Mouse (Mus musculus) embryonic facial prominence, embryonic 14.5 days (tissue): ENCODE results near the gene Ilf2. TPM values are rescaled to one million over a fixed set of nuclear protein-coding genes. Genes with fewer than 3 reads are reported as not detected.

Source experiments
- ATAC-seq: fragments of 200-750 bp; cut with Nextera tagmentation; 2 replicates; pipeline ENCODE4 v1.8.0; 2017; ENCODE audit warnings: low read depth, moderate number of reproducible peaks, moderate TSS enrichment
- DNase-seq: peaks from one replicate; pipeline ENCODE4 v3.0.0-alpha.2; 2015; ENCODE audit warnings: low spot score
- H3K27ac ChIP-seq: fragments of 300-500 bp; sonication (generic); replicated peaks from 2 replicates; pipeline ENCODE4 v1.5.1; 2014; ENCODE audit warnings: low read depth, mild to moderate bottlenecking, low read length, moderate library complexity
- H3K27me3 ChIP-seq: fragments of 300-500 bp; sonication (generic); replicated peaks from 2 replicates; pipeline ENCODE4 v1.6.1; 2014; ENCODE audit warnings: low read length; ENCODE audit not compliant: control insufficient read depth, insufficient read depth
- H3K36me3 ChIP-seq: fragments of 300-500 bp; sonication (generic); 2 replicates; pipeline ENCODE4 v1.6.1; 2014; ENCODE audit warnings: low read length, mixed read lengths; ENCODE audit not compliant: control insufficient read depth, insufficient read depth
- H3K4me1 ChIP-seq: fragments of 300-500 bp; sonication (generic); 2 replicates; pipeline ENCODE4 v1.6.1; 2014; ENCODE audit warnings: antibody characterized with exemption, low read length; ENCODE audit not compliant: control insufficient read depth, insufficient read depth
- H3K4me2 ChIP-seq: fragments of 300-500 bp; sonication (generic); 2 replicates; pipeline ENCODE4 v1.6.1; 2014; ENCODE audit warnings: low read depth, mild to moderate bottlenecking, low read length, moderate library complexity, mixed read lengths
- H3K4me3 ChIP-seq: fragments of 300-500 bp; sonication (generic); 2 replicates; pipeline ENCODE4 v1.5.1; 2014; ENCODE audit warnings: low read depth, mild to moderate bottlenecking, low read length
- H3K9ac ChIP-seq: fragments of 300-500 bp; sonication (generic); 2 replicates; pipeline ENCODE4 v1.6.1; 2014; ENCODE audit warnings: low read depth, mild to moderate bottlenecking, low read length, moderate library complexity, mixed read lengths
- H3K9me3 ChIP-seq: fragments of 300-500 bp; sonication (generic); 2 replicates; pipeline ENCODE4 v1.6.1; 2016; ENCODE audit warnings: low read length; ENCODE audit not compliant: control insufficient read depth
- WGBS: fragments of 180-500 bp; shearing (Covaris S2); extraction: QIAGEN DNeasy Blood & Tissue Kit; methylation state at CpG from one replicate; pipeline ENCODE4 v1.1.7; 2014; 5-methylcytosine and 5-hydroxymethylcytosine counted together
- polyA plus RNA-seq: library from polyadenylated mRNA; unstranded; fragments of >200 nt; fragmentation: Nextera tagmentation; extraction: Ambion mirVana; gene quantifications from 2 replicates; pipeline ENCODE4 v1.2.1, GENCODE M21; 2014

Gene Ilf2
- polyA plus RNA-seq, 1 experiment from 2014 or later = 137 TPM

DNA sequence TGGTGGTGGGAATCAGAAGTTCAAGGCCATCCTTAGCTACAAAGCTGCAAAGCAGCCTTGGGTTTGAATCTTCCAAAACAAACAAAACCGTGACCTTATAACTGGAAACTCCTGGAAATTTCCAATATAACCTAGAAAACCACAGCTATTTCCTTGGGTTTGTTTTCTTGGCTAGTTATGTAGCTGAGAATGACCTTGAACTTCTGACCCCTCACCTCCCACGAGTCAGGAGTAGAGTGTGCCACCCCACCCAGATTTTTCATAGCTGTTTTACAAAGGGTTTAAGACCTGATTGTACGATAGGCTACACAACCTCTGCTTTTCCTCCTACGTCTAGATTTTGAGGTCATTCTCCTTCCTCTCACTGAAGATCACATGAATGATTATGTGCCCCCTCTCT lies 38.8 kb upstream of the Ilf2 start:
- Histone ChIP-seq H3K27ac (no peak overlapping the region), H3K4me2 (no peak overlapping the region), H3K9me3 (no peaks in the 10 kb centered on the region), H3K9ac (no peak overlapping the region), H3K27me3 (no peaks in the 10 kb centered on the region), H3K4me3 (no peak overlapping the region), H3K4me1 (peaks cover 6% of the 10 kb centered on the region), H3K36me3 (no peaks in the 10 kb centered on the region)
- no peak for ATAC-seq
- no peak for DNase-seq
- 67% methylated on average over 4 of the region's 4 CpGs for WGBS

DNA sequence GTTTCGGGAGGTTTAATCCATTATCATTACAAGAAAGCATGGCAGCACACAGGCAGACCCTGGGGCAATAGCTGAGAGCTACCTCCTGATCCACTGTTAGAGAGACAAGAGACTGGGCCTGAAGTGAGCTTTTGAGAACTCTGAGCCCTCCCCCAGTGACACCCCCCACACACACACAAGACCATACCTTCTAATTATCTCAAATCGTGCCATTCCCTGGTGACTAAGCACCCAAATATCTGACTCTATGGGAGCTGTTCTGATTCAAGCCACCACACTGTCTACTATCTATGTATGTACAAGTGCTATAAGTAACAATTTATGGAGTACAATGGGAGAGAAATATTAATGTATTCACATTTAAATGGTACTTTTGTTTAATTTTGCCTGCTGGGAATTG lies 35.2 kb upstream of the Ilf2 start:
- DNase-seq (no peak), ATAC-seq (no peak)
- Histone ChIP-seq H3K27me3 (no peaks in the 10 kb centered on the region), H3K4me1 (peaks cover 2% of the 10 kb centered on the region; the same call in 1 of the 2 replicates), H3K9me3 (no peaks in the 10 kb centered on the region), H3K9ac (no peak overlapping the region), H3K27ac (no peak overlapping the region), H3K36me3 (no peaks in the 10 kb centered on the region), H3K4me3 (no peak overlapping the region), H3K4me2 (no peak overlapping the region)
- 75% methylated on average over 2 of the region's 2 CpGs for WGBS

DNA sequence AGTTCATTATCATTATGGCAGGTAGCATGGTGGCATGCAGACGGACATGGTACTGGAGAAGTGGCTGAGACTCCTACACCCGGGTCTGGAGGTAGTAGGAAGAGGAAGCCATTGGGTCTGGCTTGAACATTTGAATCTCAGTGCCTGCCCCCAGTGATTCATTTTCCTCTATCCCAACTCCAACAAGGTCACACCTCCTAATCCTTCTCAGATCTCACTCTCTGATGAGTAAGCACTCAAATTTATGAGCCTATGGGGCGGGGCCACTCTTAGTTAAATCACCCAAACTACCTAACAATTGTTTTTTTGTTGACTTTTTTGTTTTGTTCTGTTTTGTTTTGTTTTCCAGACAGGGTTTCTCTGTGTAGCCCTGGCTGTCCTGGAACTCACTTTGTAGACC lies 31.9 kb upstream of the Ilf2 start:
- H3K4me3 ChIP-seq = no peak overlapping the region
- H3K36me3 ChIP-seq = no peaks in the 10 kb centered on the region
- WGBS = 87% methylated on average over 3 of the region's 3 CpGs
- no peak overlapping the region for H3K27ac ChIP-seq
- H3K27me3 ChIP-seq = no peaks in the 10 kb centered on the region
- no peaks in the 10 kb centered on the region for H3K9me3 ChIP-seq
- no peak for DNase-seq
- H3K4me1 ChIP-seq = peaks cover 9% of the 10 kb centered on the region; the same call in 1 of the 2 replicates
- H3K4me2 ChIP-seq = no peak overlapping the region
- no peak overlapping the region for H3K9ac ChIP-seq
- ATAC-seq = no peak

DNA sequence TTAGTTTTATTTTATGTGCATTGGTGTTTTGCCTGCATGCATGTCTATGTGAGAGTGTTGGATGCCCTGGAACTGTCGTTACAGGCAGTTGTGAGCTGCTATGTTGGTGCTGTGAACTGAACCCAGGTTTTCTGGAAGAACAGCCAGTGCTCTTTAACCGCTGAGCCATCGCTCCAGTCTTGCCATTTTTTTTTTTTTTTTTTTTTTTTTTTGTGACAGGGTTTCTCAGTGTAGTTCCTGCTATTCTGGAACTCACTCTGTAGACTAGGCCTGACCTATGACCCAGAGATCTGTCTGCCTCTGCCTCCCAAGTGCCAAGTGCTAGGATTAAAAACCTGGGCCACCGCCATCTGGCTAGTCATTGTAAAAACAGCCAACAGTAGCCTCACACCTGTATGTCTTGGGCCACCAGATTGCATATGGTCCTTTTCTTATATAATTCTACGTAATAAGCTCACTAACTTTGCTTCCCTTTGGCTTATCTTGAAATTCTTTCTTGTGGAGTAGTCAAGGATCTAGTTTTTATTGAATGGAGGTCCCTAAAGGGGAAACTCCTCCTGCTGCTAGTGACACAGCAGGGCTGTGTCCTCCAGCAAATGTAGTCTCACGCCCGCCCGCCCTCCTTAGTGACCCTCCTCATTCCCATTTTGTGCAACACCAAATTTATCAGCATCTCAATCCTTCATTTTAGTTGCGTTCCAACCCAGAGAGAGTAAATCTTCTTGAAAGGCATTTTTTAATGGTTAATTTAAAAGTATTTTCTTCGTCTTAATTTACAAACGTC lies 30.3 kb upstream of the Ilf2 start:
- peak overlapping the region; percentile 90 for H3K27ac ChIP-seq
- peak overlapping the region; percentile 35 for H3K4me3 ChIP-seq
- 70% methylated on average over 11 of the region's 11 CpGs for WGBS
- no peaks in the 10 kb centered on the region for H3K9me3 ChIP-seq
- ATAC-seq (no peak), DNase-seq (no peak)
- peak overlapping the region; percentile 62 for H3K9ac ChIP-seq
- H3K4me2 ChIP-seq = peak overlapping the region; percentile 57
- H3K27me3 ChIP-seq = no peaks in the 10 kb centered on the region
- H3K36me3 ChIP-seq = no peaks in the 10 kb centered on the region
- H3K4me1 ChIP-seq = peaks cover 9% of the 10 kb centered on the region; the same call in 1 of the 2 replicates

DNA sequence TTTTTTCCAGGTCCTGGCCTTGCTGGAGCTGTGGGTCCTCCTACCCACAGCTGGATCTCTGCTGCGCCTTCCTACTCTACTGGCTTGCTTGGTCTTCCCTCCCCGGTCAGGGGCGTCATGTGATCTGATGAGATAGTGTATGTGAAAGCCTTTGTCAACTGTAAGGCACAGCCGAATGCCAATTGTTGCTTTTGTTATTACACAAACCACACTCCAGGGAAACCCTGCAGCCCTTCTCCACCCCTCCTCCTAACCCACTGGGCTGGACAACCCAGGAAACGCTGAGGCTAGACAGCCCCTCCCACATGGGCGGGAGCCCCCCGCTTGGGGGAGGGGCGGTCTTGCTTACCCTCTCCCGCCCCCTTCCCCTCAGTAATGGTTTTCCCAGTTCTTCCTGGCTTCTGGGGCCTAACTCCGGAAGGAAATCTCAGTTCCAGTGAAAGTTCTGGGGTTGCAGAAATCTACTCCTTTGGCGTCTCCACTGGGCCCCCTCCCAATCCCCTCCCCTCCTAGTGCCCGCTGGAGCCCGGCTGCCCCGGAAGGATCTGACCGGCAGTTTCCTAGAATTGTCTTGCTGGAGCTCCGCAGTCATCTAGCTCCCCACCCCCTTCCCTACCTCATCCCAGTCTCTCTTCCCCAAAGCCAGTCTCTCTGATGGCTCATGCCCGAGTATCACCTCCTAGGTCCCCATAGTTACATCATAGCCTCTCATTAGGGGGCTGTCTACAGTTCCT lies 29.4 kb upstream of the Ilf2 start:
- Histone ChIP-seq H3K9me3 (no peaks in the 10 kb centered on the region), H3K36me3 (no peaks in the 10 kb centered on the region), H3K27me3 (no peaks in the 10 kb centered on the region), H3K4me1 (peaks cover 9% of the 10 kb centered on the region; the same call in 1 of the 2 replicates), H3K9ac (peak overlapping the region; percentile 62), H3K4me3 (peak overlapping the region; percentile 35), H3K27ac (peak overlapping the region; percentile 90), H3K4me2 (peak overlapping the region; percentile 57)
- 1% methylated on average over 16 of the region's 17 CpGs for WGBS
- DNase-seq = peak; percentile 97
- peak; percentile 95 for ATAC-seq

DNA sequence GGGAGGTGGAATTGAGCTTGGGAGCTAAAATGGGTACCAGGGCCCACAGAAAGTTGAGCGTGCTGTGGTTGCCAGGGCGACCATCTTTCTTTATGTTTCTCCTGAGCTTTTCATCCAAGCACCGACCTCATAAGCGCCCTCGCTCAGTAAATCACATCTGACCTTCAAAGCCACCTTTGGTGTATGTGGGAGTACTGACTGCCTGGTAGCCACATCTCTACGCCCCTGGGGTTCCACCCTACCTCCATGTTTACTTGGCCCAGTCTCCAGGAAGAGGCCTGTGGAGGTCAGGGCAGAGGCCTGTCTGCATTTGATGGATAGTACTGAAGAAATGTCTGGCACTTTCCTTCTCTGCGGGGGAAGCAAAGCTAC lies 28.8 kb upstream of the Ilf2 start:
- Histone ChIP-seq H3K27me3 (no peaks in the 10 kb centered on the region), H3K4me3 (peak overlapping the region; percentile 35), H3K36me3 (no peaks in the 10 kb centered on the region), H3K9ac (peak overlapping the region; percentile 62), H3K9me3 (no peaks in the 10 kb centered on the region), H3K4me1 (peaks cover 9% of the 10 kb centered on the region; the same call in 1 of the 2 replicates), H3K4me2 (peak overlapping the region; percentile 57), H3K27ac (peak overlapping the region; percentile 90)
- no peak for ATAC-seq
- 50% methylated on average over 7 of the region's 7 CpGs for WGBS
- no peak for DNase-seq

DNA sequence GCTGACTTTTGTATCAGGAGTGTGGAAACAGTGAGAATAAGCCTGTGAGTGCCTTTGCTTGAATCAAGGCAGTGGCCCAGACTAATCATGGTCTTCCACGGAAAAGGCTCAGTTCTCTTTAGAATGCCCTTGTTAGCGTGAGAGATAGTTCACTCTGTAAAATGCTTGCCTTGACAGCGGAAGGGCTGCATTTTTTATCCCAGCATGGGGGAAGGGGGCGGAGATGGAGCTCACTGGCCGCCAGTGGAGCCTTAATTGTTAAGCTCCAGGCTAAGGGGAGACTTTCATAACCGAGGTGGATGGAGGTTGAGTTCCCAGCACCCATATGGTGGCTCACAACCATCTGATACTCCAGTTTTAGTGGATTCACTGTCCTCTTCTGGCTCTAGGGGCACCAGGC lies 27.3 kb upstream of the Ilf2 start:
- Histone ChIP-seq H3K9me3 (no peaks in the 10 kb centered on the region), H3K27me3 (no peaks in the 10 kb centered on the region), H3K27ac (no peak overlapping the region), H3K9ac (no peak overlapping the region), H3K36me3 (no peaks in the 10 kb centered on the region), H3K4me1 (peaks cover 9% of the 10 kb centered on the region; the same call in 1 of the 2 replicates), H3K4me2 (no peak overlapping the region), H3K4me3 (no peak overlapping the region)
- DNase-seq (no peak), ATAC-seq (no peak)
- 42% methylated on average over 6 of the region's 6 CpGs for WGBS

DNA sequence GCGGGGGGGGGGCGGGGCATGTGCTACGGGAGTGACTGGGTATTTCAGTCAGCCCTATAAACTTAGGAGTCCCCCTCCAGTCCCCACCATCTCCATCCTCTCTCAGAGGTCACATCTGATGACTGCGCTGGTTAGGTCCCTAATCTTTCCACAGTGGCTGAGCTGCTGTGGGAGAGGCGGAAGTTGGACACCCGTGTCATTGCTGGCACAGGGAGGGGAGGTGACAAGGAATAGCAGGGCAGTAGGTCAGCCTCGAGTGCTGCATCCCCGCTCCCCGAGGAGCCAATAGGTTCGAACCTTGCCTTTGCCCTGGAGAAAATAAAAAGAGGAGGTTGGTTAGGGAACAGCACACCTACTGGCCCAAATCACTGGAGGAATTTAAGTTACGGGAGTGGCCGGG lies 25.1 kb upstream of the Ilf2 start:
- H3K4me3 ChIP-seq = 0 out of 2 replicates have a peak overlapping the region, but pooled peaks have one; percentile 0
- 35% methylated on average over 10 of the region's 12 CpGs for WGBS
- H3K27ac ChIP-seq = no peak overlapping the region
- no peaks in the 10 kb centered on the region for H3K36me3 ChIP-seq
- H3K9me3 ChIP-seq = no peaks in the 10 kb centered on the region
- H3K27me3 ChIP-seq = no peaks in the 10 kb centered on the region
- ATAC-seq (no peak), DNase-seq (no peak)
- H3K9ac ChIP-seq = peak overlapping the region; percentile 10; the same call in 1 of the 2 replicates
- peaks cover 6% of the 10 kb centered on the region; the same call in 1 of the 2 replicates for H3K4me1 ChIP-seq
- peak overlapping the region; percentile 40 for H3K4me2 ChIP-seq
